Mouse (Mus musculus): ENCODE measurements at regions not wholly inside any gene's neighbourhood (a gene's known extent, or its start where the extent isn't known, plus 50 kb on each side); places are given as distances from the start of the nearest gene placed in this dataset.
"Not testable (repeated sequence)": the region's sequence is repeated elsewhere in the genome, so short reads cannot be mapped to it uniquely, and the experiment has no call there.

GRCm38 (mm10) chr8:62343931-62344330 is 221.0 kb upstream of the Anxa10 start:
- TF ChIP-seq HCFC1 (IDR thresholded peaks at IDR 0.05; ENCODE audit: borderline replicate concordance, insufficient read depth, low read length); ZNF384 (IDR thresholded peaks at IDR 0.05; ENCODE audit: low read depth, low read length); CHD2 (IDR thresholded peaks at IDR 0.05; ENCODE audit: low read depth, low read length); MAFK (IDR thresholded peaks at IDR 0.05; ENCODE audit: insufficient read depth, low read depth, low read length): not testable (repeated sequence)

All from ES-E14 (cell line).